Mouse (Mus musculus) limb, embryonic 11.5 days (tissue): ENCODE data around the gene Dlgap1. TPM values are rescaled to one million over a fixed set of nuclear protein-coding genes. Genes with fewer than 3 reads are reported as not detected.

Experiments used
- ATAC-seq: fragments of 200-750 bp; cut with Nextera tagmentation; 2 replicates; pipeline ENCODE4 v1.8.0; 2017; ENCODE audit warnings: low read depth; ENCODE audit not compliant: insufficient number of reproducible peaks, low FRiP score, low TSS enrichment
- DNase-seq: peaks from one replicate; pipeline ENCODE4 v3.0.0-alpha.2; 2015; ENCODE audit warnings: low spot score
- H3K27ac ChIP-seq: fragments of 300-500 bp; sonication (generic); replicated peaks from 2 replicates; pipeline ENCODE4 v1.5.1; 2014; ENCODE audit warnings: low read depth, mild to moderate bottlenecking, low read length
- H3K27me3 ChIP-seq: fragments of 300-500 bp; sonication (generic); 2 replicates; pipeline ENCODE4 v1.6.1; 2014; ENCODE audit warnings: mild to moderate bottlenecking, low read length, mixed read lengths; ENCODE audit not compliant: control insufficient read depth, insufficient read depth
- H3K36me3 ChIP-seq: fragments of 300-500 bp; sonication (generic); 2 replicates; pipeline ENCODE4 v1.6.1; 2014; ENCODE audit warnings: mild to moderate bottlenecking, low read length, moderate library complexity, mixed read lengths; ENCODE audit not compliant: control insufficient read depth, insufficient read depth
- H3K4me1 ChIP-seq: fragments of 300-500 bp; sonication (generic); 2 replicates; pipeline ENCODE4 v1.6.1; 2014; ENCODE audit warnings: low read length, mixed read lengths; ENCODE audit not compliant: control insufficient read depth, insufficient read depth
- H3K4me2 ChIP-seq: fragments of 300-500 bp; sonication (generic); 2 replicates; pipeline ENCODE4 v1.6.1; 2014; ENCODE audit warnings: low read depth, mild to moderate bottlenecking, moderate library complexity; ENCODE audit not compliant: severe bottlenecking
- H3K4me3 ChIP-seq: fragments of 300-500 bp; sonication (generic); 2 replicates; pipeline ENCODE4 v1.5.1; 2014; ENCODE audit warnings: low read depth, low read length
- H3K9ac ChIP-seq: fragments of 300-500 bp; sonication (generic); 2 replicates; pipeline ENCODE4 v1.6.1; 2014; ENCODE audit warnings: mild to moderate bottlenecking, low read length
- H3K9me3 ChIP-seq: fragments of 300-500 bp; sonication (generic); 2 replicates; pipeline ENCODE4 v1.6.1; 2016; ENCODE audit warnings: low read length; ENCODE audit not compliant: control insufficient read depth
- WGBS: fragments of 180-500 bp; shearing (Covaris S2); extraction: QIAGEN DNeasy Blood & Tissue Kit; methylation state at CpG from one replicate; pipeline ENCODE4 v1.1.7; 2014; 5-methylcytosine and 5-hydroxymethylcytosine counted together
- polyA plus RNA-seq: library from polyadenylated mRNA; unstranded; fragments of >200 nt; fragmentation: Nextera tagmentation; extraction: Ambion mirVana; gene quantifications from 2 replicates; pipeline ENCODE4 v1.2.1, GENCODE M21; 2014

Dlgap1 gene
- polyA plus RNA-seq, 1 experiment from 2014 or later = 0.65 TPM

DNA sequence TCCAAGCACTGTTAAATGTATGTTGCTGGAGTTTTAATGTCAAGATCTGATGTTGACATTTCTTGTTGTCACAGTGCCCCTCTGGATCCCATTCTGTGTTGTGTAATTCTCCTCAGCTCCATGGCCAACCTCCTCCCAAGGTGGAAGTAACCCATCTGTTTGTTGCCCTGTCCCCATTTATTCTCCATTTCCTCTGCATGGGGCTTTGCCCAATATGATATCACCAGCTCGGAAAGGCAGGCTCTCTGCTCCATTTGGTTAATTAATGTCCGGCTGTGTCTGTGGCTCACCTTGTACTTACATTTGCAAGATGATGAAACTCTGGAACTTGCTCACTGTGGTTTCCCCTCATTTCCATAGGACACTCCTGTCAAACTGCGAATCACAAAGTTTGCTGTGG lies 33.2 kb downstream of the Dlgap1 start:
- Histone ChIP-seq H3K9ac (no peak overlapping the region), H3K36me3 (no peaks in the 10 kb centered on the region), H3K4me1 (no peaks in the 10 kb centered on the region), H3K9me3 (no peaks in the 10 kb centered on the region), H3K27ac (no peak overlapping the region), H3K27me3 (no peaks in the 10 kb centered on the region), H3K4me2 (no peak overlapping the region), H3K4me3 (no peak overlapping the region)
- no peak for DNase-seq
- ATAC-seq = no peak
- WGBS = 81% methylated on average over 3 of the region's 3 CpGs

DNA sequence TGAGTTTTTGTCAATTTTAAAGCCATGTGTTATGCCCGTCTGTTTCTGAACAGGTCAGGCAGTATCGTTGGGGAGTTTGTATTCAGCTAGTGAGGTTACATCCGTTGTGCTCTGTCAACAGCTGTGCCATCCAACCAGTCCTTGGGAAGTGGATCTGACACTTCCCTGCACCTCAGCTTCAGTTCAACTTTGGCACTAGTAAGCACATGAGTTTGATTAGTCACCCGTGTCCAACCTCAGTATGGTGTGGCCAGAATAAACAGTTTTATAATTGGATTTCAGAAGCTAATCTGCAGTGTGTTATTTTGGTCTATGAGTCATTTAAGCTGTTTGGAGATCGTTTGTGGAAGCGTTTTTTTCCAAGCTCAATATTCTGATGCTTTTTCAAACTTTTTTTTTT lies 35.8 kb downstream of the Dlgap1 start:
- no peaks in the 10 kb centered on the region for H3K27me3 ChIP-seq
- no peak overlapping the region for H3K4me3 ChIP-seq
- no peak overlapping the region for H3K9ac ChIP-seq
- H3K36me3 ChIP-seq = no peaks in the 10 kb centered on the region
- no peak overlapping the region for H3K4me2 ChIP-seq
- H3K9me3 ChIP-seq = no peaks in the 10 kb centered on the region
- 75% methylated on average over 6 of the region's 6 CpGs for WGBS
- no peaks in the 10 kb centered on the region for H3K4me1 ChIP-seq
- no peak overlapping the region for H3K27ac ChIP-seq
- DNase-seq (no peak), ATAC-seq (no peak)

DNA sequence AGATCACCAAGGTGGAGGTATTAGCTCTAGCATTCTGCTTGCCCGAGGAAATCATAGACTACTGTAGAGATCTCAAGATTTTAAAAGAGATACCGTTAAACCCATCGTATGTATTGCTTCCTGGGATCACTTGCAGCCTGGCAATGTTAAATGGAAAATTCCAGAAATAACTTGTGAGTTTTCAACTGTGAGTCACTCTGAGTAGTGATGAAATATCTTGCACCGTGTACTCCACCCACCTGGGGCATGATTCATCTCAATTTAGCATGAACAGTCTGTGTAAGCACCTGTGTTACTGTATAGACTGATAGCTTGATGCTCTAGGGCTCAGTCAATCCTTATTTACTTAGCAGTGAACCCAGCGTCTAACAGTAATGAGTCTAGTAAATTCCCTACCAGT lies 38.7 kb downstream of the Dlgap1 start:
- WGBS = 95% methylated on average over 5 of the region's 5 CpGs
- Histone ChIP-seq H3K4me2 (no peak overlapping the region), H3K27me3 (no peaks in the 10 kb centered on the region), H3K27ac (no peak overlapping the region), H3K4me3 (no peak overlapping the region), H3K9ac (no peak overlapping the region), H3K36me3 (no peaks in the 10 kb centered on the region), H3K9me3 (no peaks in the 10 kb centered on the region), H3K4me1 (no peaks in the 10 kb centered on the region)
- no peak for ATAC-seq
- no peak for DNase-seq

DNA sequence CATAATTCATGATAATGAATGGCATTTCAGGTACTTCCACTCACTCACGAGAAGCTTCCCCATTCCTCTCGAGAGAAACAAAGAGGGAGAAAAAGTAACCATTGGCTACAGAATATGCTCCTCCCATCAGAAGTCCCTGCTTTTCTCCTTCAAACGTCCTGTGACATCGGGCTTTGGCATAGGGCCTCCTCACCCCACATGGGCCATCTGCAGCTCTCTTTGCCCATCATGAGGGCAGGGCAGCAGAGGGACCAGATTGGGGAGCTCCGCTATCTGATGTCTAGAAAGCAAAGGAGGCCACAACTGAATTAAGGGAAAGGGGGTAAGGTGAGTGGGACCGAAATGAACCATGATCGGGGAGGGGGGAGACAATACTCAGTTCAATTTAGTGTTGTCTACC lies 47.6 kb downstream of the Dlgap1 start:
- Histone ChIP-seq H3K27ac (no peak overlapping the region), H3K4me1 (no peaks in the 10 kb centered on the region), H3K9me3 (no peaks in the 10 kb centered on the region), H3K9ac (no peak overlapping the region), H3K4me2 (no peak overlapping the region), H3K36me3 (no peaks in the 10 kb centered on the region), H3K4me3 (no peak overlapping the region), H3K27me3 (no peaks in the 10 kb centered on the region)
- WGBS = 66% methylated on average over 7 of the region's 7 CpGs
- ATAC-seq = no peak
- no peak for DNase-seq

DNA sequence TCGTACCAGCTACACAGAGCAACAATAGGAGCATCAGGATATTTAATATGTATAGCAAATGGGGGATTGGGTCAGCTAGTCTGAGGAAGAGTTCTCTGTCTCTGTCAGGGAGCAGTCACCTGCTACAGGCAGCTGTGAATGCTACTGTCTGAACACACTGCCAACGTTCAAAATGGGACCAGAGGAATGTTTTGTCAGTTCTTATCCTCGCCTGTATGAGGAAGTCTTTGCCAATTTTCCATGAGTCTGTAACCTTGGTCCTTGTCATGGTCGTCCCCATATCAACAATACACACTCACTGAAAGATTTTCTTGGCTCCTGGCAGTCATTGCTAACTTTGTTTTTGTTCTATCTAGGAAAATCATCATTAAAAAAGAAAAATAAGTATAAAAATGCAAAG lies 51.5 kb downstream of the Dlgap1 start:
- WGBS = 83% methylated on average over 4 of the region's 4 CpGs
- DNase-seq (no peak), ATAC-seq (no peak)
- Histone ChIP-seq H3K4me1 (no peaks in the 10 kb centered on the region), H3K4me2 (no peak overlapping the region), H3K27me3 (no peaks in the 10 kb centered on the region), H3K4me3 (no peak overlapping the region), H3K27ac (no peak overlapping the region), H3K9me3 (no peaks in the 10 kb centered on the region), H3K36me3 (no peaks in the 10 kb centered on the region), H3K9ac (no peak overlapping the region)

DNA sequence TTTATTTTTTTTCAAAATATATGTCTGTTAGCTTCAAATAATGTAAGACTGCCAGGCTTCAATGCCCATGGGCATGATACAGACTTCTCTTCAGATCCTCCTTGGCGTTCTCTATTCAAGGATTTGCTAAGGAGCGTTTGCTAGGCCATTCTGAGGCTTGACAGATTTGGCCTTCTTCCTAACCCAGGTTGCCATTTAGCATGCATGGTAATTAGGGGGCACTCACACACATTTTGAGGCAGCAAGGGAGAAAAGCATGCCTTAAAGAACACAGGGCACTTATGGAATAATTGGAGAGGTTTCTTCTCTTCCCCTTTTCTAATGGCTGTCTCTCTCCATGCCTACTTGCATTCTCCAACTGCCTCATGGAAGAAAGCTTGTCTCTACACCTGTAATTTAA lies 53.7 kb downstream of the Dlgap1 start:
- DNase-seq (no peak), ATAC-seq (no peak)
- WGBS = 75% methylated on average over 2 of the region's 2 CpGs
- Histone ChIP-seq H3K4me3 (no peak overlapping the region), H3K9me3 (no peaks in the 10 kb centered on the region), H3K4me1 (no peaks in the 10 kb centered on the region), H3K27me3 (no peaks in the 10 kb centered on the region), H3K36me3 (no peaks in the 10 kb centered on the region), H3K4me2 (no peak overlapping the region), H3K9ac (no peak overlapping the region), H3K27ac (no peak overlapping the region)

DNA sequence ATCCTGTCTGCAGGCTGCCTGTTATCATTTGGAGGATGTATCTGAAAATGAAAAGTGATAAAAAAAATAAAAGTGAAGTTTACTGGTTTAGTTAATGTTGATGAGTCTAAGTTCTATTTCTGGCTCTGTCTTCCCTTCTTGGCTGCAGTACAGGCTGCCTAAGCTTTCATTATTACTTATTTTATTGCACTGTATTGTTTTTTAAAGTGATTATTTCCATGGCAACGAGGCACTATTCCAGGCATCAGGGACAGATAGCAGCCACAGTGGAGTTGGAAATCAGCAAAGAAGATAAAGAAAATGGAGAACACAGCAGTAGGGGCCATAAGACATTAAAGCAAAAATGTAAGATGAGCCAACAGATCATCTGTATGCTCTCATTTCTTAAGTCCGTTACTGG lies 66.0 kb downstream of the Dlgap1 start:
- H3K4me2 ChIP-seq = no peak overlapping the region
- 73% methylated on average over 2 of the region's 2 CpGs for WGBS
- H3K9ac ChIP-seq = no peak overlapping the region
- H3K4me1 ChIP-seq = no peaks in the 10 kb centered on the region
- DNase-seq (no peak), ATAC-seq (no peak)
- no peaks in the 10 kb centered on the region for H3K27me3 ChIP-seq
- no peak overlapping the region for H3K4me3 ChIP-seq
- no peak overlapping the region for H3K27ac ChIP-seq
- no peaks in the 10 kb centered on the region for H3K36me3 ChIP-seq
- no peaks in the 10 kb centered on the region for H3K9me3 ChIP-seq

DNA sequence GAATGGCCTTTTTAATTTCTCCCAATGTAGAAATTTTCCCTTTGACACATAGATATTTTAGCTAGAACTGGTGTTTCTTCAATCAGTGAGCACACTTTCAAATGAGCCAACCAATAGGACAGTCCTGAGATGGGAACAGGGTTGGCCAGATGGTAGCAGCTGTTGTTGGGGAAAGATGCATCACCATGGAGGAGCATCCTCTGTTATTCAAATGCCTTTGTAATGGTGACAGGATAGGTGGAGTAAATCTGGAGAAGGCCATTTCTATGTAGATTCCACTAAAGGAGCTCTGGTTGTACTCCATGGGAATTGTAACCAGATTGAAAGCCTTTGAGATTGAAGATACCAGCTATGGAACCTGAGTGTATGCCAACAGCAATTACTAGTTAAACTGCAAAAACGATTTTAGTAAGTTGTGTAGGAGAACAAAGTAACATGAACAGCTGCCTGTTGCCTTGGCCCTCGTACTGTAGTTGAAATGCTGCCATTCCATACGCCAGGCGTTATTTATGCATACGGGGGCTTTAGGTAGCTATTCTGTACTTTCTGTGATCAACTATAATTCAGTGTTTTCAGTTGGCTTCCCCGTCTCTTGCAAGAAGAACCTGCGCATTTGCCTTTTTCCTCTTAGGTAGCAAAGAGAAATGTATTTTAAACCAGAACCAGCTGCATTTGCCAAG lies 72.0 kb downstream of the Dlgap1 start:
- H3K4me3 ChIP-seq = no peak overlapping the region
- DNase-seq (no peak), ATAC-seq (no peak)
- H3K36me3 ChIP-seq = no peaks in the 10 kb centered on the region
- no peak overlapping the region for H3K4me2 ChIP-seq
- 77% methylated on average over 7 of the region's 7 CpGs for WGBS
- no peaks in the 10 kb centered on the region for H3K4me1 ChIP-seq
- no peaks in the 10 kb centered on the region for H3K9me3 ChIP-seq
- no peak overlapping the region for H3K27ac ChIP-seq
- H3K9ac ChIP-seq = no peak overlapping the region
- H3K27me3 ChIP-seq = no peaks in the 10 kb centered on the region

DNA sequence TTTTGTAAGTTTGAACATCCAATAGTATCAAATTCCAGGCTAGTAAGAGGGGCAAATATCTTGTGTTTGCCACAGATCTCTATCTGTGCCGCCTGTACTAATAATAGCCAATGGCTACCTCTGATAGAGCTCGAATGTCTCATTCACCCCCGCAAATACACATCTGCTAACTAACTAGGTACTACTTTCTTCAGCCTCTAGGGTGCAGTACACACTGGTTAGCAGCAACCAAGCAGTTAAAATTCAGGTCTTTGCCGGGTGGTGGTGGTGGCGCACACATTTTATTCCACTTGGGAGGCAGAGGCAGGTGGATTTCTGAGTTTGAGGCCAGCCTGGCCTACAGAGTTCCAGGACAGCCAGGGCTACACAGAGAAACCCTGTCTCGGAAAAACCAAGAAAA lies 99.4 kb downstream of the Dlgap1 start:
- H3K4me3 ChIP-seq = no peak overlapping the region
- no peak overlapping the region for H3K9ac ChIP-seq
- no peaks in the 10 kb centered on the region for H3K27me3 ChIP-seq
- no peaks in the 10 kb centered on the region for H3K9me3 ChIP-seq
- ATAC-seq (no peak), DNase-seq (no peak)
- no peaks in the 10 kb centered on the region for H3K4me1 ChIP-seq
- no peaks in the 10 kb centered on the region for H3K36me3 ChIP-seq
- WGBS = 79% methylated on average over 6 of the region's 6 CpGs
- no peak overlapping the region for H3K27ac ChIP-seq
- H3K4me2 ChIP-seq = no peak overlapping the region
